Mouse (Mus musculus) ES-CJ7 (cell line): Measurements from ENCODE around the gene Hist1h4i.
A peak's percentile ranks its signal among the peaks of the same experiment; 100 is the strongest.

Experiments used
- DNase-seq: peaks from one replicate; pipeline ENCODE4 v3.0.0; 2011; ENCODE audit warnings: low read depth, low spot score

Gene Hist1h4i

DNA sequence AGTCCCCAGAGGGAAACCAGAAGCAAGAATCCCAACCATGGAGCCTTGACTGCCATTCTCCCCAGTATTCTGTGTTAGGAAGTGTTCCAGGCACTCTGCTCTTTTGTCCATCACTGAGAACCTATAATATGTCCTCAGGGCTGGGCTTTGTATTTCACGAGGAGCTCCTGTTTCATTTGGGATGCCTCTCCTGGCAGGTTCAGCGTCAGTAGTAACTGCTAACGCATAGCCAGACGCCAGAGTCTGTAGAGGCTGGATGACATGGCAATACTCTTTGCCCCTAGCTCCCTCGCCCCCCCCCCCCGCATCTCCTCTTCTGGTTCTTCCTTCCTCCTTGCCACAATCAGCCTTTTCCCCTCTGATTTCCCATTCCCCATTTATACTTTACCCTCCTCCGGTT is 31.5 kb downstream of the Hist1h4i start, which contains the start of gene Prss16:
TSS of gene Prss16 (minus strand) at position 101 of the 400 bp plus-strand sequence.
- no peak for DNase-seq

DNA sequence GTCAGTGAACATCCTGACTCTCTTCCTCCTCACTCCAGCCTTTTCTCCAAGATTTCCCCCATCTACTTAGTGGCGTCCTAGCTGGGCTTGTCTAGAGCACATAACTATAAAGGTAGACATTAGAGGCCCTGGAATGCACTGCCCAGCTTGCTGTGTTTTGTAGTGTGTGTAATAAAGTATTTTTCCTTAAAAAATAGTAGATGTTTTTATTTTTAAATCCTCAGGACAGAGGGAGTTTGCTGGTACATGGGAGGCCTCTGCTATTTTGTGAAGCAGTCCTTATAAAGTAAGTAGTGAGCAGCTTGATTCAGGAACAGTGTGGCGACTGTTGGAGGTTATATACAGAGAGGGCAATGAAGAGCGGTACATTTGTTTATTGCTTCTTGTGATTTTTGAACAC is 32.5 kb downstream of the Hist1h4i start:
- no peak for DNase-seq

DNA sequence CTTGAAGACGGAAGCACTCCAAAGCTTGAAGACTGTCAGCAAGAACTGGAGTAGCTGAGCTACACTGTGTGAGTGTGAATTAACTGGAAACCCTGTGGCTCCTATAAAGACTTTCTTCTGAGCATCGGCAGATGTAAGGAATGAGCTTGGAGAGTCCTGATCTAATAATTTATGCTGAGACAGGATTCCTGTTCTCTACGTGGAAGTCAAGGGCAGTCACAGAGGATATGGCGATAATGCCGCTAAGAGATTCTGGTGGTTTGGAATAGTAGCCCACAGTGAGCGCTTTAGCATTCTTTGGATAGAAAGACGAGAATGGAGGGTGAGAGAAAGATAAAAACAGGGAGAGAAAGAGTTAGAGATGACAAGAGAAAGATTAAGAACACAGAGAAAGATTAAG is 33.3 kb downstream of the Hist1h4i start:
- no peak for DNase-seq

DNA sequence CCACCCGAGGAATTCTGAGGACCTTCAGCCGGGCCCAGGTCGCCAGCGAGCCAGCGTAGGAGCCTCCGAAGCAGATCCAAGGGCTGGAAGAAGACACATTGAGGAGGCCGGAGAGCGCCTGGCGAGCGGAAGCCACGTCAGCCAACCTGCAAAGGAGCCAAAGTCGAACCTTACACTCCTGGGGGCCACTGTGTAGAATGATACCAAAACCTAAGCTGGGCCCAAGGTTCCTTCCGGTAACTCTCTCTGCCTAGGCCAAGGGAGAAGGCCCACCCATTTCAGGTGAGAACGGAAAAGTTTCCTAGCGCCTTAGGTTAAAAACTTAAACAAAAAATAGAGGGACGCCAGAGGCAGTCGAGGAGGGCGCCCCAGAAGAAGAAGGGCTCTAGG is 34.0 kb downstream of the Hist1h4i start:
- DNase-seq: no peak

DNA sequence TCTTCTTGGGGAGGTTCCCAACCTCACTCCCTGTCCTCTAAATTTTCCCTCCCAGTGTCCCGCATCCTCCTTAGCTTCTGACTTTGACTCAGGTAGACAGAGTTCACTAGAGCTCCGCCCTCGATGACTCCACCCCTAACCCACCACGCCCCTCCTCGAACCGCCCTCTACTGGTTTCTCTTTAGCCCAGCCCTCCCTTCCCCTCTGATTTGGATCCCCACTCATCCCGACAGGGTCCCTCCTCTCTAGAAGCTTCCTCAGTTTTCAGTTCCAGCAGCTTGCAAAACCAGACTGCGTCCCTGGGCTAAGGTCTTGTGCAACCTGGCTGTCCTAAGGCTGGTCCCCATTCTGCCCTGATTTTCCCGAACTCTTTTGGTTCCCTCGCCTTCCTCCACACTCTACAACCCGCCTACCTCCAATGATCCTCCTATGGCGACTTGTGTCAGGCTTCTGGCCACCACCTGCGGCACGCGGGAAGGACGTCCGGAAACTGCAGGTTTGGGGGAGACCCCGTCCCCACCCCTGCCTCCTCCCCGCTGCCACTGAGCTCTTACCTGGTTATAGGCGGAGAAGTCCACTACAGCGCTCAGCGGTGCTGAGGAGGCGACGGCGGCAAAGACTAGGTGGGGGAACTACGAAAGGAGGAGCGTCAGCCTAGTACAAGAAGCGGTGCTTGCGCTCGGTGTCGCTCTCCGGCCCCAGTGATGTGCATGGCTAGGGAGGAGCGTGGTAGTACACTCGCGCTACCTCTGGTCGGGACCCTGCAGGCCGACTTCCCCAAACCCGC is 34.6 kb downstream of the Hist1h4i start:
- DNase-seq: peak; percentile 89

DNA sequence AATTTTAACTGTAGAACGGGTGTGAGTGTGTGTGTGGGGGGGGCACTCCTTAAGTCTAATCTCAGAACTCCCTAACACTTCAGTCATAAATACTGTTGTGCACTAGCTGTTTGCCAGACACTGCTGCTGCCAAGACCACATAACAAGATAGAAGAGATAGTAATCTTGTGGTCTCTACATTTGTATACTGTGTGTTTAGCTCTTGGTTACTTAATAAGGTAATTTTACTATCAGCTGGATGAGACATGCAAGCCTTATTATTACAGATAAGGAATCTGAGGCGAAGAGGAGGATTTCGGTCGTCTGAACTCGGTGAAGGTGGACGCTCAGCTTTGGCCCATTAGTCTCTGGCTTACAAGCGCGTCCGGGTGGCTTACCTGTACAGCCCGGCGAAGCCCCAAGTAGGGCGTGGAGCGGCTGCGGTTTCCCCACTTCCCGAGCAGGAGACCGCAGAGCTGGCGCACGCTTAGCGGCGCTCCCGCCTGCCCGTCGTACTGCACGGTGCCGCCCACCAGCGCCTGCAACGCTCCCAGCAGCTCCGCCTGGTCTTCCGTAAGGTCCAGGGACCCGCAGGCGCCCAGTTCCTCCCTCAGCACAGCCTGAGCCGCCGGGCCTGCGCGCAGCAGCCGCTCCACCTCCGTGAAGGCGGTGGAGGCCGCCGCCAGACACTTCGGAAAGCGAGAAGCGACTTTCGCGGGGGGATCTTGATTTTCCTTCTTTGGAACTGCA is 35.4 kb downstream of the Hist1h4i start:
- DNase-seq: peak; percentile 47

DNA sequence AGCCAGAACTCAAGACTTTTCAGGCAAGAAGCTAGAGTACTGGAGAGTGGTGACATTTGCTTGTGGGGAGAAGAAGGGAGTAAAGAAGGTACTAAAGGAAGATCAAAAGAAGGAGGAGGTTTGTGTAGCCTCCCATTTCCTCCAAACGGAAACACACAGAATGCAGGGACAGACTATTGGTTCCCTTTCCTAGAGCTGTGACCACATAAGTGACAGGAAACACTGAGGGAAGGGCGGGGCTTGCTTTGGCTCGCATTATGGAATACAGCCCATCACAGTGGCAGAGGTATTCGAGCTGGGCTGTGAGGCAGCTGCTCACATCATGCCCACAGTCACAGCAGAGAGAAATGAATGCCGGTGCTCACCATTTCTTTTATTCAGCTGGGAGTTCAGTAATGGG is 39.3 kb downstream of the Hist1h4i start:
- no peak for DNase-seq

DNA sequence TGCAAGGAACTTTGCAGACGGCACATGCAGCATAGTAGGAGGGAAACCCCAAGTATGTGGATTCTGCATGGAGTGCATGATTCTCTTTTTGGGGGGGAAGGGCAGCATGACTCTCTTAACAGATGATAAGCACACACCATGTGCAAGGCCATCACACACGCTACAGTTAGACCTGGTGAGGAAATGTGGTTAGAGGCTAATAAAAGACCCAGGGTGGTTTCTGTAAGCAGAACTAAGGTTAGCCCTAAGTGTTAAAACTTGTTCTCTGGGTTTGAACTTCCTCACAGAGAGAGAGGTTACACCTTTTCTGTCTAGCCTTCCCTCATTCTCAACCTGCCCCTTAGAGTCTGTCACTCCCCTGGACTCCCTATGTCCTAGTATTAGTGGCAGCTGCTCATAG is 39.8 kb downstream of the Hist1h4i start:
- no peak for DNase-seq

DNA sequence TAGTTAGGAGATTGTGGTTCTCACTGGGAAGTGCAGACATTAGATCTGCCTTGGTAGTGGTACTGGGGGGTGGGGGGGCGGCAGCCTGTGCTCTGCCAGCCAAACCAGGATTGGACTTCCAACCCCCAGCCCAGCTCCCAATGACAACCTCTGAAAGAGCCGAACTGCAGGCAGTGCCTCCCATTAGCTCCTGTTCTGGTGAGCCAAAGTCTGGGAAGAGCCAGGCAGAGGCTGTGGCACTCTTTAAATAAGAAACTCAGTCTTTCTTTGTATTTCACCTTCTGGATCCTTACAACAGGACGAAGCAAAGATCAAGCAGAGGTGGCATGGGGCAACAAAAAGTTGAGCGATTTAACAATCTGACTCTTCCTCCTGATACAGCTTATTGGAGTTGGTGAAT is 42.0 kb downstream of the Hist1h4i start:
- DNase-seq: no peak

DNA sequence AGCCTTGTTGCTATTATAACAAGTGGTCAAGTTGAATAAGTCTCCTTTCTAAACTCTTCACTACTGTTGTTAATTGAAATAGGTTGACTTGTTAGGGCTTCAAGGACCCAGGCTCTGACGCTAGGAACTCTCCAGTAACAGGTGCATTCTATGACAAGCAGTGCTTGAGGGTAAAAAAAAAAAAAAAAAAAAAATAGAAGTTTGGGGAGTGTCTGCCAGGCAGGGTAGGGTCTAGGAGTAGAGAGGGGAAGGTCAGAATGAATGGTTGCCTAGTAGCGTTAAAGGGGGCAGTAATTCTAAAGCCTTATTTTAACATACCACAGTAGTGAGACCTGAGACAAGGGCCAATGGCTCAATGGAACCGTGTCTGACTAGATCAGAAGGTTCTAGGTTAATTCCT is 42.8 kb downstream of the Hist1h4i start:
- DNase-seq: no peak

DNA sequence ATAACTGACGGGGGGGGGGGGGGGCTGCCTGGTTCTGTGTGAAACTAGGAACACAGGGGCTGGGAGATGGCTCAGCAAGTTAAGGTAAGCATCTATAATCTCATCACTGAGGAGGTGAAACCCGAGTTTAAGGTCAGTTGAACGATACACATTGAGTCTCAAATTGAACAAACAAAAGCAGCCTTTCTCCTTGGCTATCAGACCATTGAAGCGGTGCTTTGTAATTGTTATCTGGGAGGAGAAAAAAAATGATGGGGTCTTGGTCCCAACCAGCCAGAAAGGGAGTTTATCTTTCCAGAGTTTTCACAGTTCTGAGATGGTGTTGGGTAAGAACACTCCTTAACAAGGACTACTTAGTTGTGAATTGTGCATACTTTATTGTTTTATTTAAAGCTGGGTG is 43.3 kb downstream of the Hist1h4i start:
- DNase-seq: peak; percentile 27

DNA sequence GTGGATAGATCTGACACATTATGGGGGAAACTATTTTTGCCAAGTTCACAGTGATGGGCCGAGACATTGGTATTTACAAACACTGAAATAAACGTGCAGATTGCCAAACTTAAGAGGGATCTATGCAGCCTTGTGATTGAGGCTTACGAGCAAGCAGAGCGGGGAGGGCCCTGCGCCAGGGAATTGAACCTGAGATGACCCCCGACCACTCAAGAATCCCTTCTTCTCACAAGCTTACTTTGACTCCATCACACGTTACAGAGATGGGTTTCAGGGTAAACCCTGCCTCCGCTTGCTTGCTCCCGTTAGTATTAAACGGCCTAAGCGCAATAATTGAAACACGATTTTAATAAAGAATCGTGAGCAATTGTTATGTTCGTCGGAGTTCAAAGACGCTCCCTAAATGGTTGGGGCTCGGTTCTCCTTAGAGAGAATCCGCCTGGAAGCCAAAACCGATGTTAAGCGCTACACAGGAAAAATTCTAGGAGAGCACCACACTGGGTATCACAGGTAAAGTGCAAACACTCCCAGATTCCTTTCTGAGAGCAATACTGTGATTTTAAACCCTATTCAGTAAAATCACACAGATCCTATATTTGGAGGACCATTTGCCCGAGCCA is 43.9 kb downstream of the Hist1h4i start:
- DNase-seq: no peak

DNA sequence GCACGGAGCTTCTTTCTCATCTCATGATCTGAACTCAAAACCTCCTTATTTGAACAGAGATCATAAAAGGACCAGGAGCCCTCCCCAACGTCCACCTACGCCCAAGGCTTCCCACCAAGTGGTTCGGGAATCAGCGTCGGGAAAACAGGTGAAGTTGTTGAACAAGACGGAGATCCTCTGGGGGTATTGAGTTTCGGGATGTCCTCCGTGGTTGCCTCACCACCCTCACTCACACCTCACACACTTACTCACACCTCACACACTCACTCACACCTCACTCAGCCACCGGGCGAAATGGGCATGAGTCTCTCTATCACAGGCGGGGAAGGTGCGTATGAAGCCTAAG is 44.3 kb downstream of the Hist1h4i start:
- peak; percentile 27 for DNase-seq

DNA sequence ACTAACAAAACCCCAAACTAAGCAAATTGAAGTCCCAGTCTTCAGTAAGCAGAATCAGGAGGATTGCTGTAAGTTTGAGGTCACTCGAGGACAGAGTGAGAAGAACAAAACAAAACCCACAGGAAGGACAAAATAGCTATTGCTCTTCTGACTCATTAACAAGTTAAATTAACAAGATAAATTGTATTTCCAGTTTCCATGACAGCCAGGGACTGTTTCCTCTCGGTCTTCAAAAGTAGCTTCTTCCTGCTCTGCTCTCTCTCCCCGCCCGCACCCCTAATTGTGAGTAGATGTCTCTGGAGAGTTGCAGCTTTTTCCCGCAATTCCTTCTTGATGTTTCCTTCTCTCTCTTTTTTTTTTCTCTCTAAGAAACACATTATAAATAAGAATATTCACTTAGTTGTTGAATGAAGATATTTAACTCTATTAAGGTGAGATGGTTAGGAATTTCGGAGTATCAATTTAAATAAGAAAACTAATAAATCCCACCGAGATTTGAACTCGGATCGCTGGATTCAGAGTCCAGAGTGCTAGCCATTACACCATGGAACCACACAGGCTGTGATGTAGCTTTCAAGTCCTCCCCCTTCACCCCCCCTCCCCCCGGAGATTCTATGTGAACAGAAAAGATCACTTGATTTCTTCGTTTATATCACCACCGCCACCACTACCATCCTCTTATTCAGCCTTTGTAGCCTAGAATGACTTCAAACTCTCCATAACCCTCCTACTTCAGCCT is 44.9 kb downstream of the Hist1h4i start:
- peak; percentile 71 for DNase-seq

DNA sequence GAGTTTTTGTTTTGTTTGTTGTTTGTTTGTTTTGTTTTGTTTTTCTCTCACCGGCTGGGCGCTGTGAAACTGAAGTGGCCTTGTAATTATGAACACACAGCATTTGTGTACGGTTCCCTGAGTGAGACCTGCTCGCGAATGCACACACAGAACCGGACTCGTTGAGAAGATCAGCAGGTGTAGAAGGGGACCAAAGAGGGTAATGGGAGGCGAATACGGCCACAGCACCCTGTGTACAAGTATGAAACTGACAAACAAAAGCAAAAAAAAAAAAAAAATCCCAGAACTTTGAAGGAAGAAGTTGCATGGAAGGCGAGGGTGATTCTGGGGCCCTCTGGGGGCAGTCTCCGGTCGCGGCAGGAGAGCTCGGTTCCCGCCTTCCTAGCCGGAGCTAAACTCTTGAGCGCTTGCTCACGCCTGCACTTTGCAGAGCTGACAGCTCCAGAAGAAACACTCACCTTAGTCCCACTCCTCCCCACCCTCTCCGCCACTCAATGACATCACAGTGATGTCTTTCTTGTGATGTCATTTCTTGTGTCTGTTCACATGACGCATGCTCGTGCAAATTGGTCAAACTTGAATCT is 45.7 kb downstream of the Hist1h4i start:
- DNase-seq: peak; percentile 90

DNA sequence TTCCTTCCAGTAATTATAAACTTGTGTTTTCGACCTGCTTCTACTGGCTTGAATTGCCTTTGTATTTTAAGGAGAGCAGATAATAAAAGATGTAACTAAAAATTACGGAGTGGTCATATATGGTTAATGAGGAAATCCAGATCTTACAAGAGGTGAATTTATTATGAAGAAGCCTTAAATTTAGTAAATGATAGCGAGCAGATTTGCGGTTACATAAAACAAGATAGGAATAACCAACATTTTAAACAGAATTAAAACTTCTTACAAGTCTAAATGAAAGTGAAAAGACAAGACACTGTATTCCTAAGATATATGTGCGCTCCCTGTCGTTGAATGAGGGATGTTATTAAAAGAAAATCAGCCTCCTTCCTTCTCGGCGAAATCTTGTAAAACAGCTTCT is 46.3 kb downstream of the Hist1h4i start:
- DNase-seq: no peak

DNA sequence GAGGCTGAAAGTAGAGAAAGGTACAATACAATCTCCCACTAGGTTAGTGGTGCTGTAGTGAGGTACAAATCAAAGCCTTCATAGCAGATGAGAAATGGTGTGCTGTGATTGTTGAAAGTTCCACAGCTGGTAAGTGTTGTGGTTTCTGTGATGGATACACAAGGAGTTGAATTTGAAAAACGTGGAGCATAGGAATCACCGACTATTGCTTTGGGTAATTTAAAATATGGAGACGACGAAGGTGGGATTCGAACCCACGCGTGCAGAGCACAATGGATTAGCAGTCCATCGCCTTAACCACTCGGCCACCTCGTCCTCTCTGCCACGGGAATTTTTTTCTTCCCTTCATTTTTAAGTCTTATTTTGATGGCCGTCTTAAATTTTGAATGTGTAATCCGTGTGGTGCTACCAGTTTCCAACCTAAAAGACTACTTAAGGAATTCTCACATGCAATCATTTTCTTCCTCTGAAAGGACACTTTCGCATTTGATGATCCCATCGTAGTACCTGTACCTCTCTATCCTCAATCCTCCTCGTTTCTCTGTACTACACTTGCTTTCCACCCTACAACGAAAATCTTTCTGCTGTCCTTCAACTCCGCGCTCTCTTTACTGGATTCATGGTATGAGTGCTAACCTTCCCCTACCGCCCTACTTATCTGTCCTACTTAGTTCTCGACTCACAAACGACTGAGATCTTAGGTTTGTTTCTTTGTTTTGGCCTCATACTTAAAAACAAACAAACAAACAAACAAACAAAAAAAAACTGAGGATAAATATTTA is 47.0 kb downstream of the Hist1h4i start:
- DNase-seq: peak; percentile 93

DNA sequence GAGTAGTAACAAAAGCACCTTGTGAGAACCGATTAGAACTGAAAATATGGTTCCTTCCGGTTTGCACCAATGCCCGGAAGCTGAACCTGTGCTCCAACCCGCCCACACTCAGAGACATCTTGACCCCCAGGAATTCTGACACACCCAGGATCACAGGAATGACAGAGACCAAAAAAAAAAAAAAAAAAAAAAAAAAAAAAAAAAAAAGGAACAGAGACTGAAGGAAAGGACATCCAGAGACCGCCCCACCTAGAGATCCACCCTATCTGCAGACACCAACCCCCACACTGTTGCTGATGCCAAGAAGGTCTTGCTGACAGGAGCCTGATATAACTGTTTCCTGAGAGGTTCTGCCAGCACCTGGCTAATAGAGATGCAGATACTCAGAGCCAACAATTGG is 48.6 kb downstream of the Hist1h4i start:
- peak; percentile 49 for DNase-seq
